Mouse (Mus musculus): ENCODE results near the gene 4930583I09Rik. TPM values are rescaled to one million over a fixed set of nuclear protein-coding genes. Genes with fewer than 3 reads are reported as not detected.

Gene 4930583I09Rik
- polyA plus RNA-seq, 1 experiment from 2014 or later, result not detected

DNA sequence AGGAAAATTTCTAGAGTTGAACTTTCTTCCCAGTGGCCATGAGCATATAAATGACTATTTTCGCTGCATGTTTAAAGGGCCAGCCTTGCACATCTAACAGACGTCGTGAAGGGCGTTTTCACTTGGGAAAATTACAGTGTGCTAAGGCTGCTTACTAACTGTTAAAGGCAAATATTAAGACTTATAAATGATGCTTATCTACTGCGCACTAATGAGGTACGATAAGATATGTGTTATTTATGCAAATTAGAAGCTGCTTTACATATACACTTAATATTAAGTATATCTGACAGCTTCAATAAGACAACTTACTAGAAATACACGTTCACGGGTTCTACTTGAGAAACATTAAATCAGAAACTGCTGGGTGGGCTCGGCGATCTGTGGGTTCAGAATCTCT is 481 bp upstream of the 4930583I09Rik start:
- H3K27me3 ChIP-seq (replicated peaks; ENCODE audit: control insufficient read depth, insufficient read depth, low read length), result no peaks in the 10 kb centered on the region
- H3K4me3 ChIP-seq (ENCODE audit: low read depth, low read length), result no peak overlapping the region
- no peaks in the 10 kb centered on the region for H3K36me3 ChIP-seq (ENCODE audit: control insufficient read depth, insufficient read depth, low read length)
- 70% methylated on average over 10 of the region's 10 CpGs for WGBS
- H3K9me3 ChIP-seq (replicated peaks; ENCODE audit: control insufficient read depth, low read length), result no peaks in the 10 kb centered on the region
- DNase-seq (ENCODE audit: low spot score) (no peak), ATAC-seq (peak; percentile 45)
- no peak overlapping the region for H3K4me2 ChIP-seq (ENCODE audit: low read length)
- H3K4me1 ChIP-seq (ENCODE audit: control insufficient read depth, insufficient read depth, low read length), result peaks cover 2% of the 10 kb centered on the region; the same call in 1 of the 2 replicates
- no peak overlapping the region for H3K9ac ChIP-seq (ENCODE audit: low read length)
- no peak overlapping the region for H3K27ac ChIP-seq (ENCODE audit: low read depth, low read length)

DNA sequence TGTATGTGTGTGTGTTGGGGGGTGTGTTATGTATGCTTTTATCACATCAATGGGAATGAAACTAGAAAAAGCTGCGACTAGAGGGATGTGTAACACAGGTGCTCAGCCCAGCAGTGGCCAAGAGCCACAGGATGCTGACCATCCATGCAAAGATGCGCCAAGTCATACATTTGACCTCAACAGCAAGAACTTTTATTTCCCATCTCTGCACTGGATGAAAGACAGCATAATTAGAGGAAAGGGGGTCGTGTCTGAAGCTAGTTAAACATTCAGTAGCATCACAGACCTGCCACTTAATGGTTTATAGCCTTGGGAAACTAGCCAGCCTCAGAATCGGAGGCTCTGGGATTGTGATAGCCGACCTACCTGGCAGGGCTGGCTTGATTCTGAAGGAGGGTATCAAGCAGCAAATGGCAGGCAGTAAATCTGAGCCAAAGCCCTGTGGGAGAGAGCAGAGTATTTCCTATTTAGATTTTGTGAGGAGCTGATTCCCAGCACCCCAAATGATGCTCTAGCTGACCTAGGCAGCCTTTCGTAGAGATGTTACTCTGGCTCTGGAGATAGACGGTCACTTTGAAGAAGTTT is 1.9 kb downstream of the 4930583I09Rik start:
- Histone ChIP-seq H3K36me3 (ENCODE audit: control insufficient read depth, insufficient read depth, low read length) (no peaks in the 10 kb centered on the region), H3K4me1 (ENCODE audit: control insufficient read depth, insufficient read depth, low read length) (peaks cover 2% of the 10 kb centered on the region; the same call in 1 of the 2 replicates), H3K27me3 (replicated peaks; ENCODE audit: control insufficient read depth, insufficient read depth, low read length) (no peaks in the 10 kb centered on the region), H3K4me2 (ENCODE audit: low read length) (no peak overlapping the region), H3K27ac (ENCODE audit: low read depth, low read length) (no peak overlapping the region), H3K4me3 (ENCODE audit: low read depth, low read length) (no peak overlapping the region), H3K9ac (ENCODE audit: low read length) (no peak overlapping the region), H3K9me3 (replicated peaks; ENCODE audit: control insufficient read depth, low read length) (no peaks in the 10 kb centered on the region)
- DNase-seq (ENCODE audit: low spot score) (no peak), ATAC-seq (no peak)
- 81% methylated on average over 7 of the region's 7 CpGs for whole genome bisulfite sequencing

DNA sequence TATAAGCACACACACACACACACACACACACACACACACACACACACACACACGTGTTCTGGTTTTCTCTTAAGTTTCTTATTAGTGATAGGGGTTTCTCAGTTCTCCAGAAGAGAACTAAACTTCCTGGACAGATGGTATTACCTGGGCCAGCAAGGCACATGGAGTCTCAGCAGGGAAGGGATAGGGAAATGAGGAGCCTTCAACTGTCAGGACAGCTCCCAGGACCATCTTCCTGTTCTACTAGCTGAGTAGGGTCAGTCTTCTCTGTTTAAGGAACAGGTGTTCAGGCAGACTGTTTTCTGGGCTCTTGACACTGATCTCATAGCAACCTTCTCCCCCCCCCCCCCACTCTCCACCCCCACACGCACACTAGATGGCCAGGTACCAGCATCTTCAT is 2.8 kb downstream of the 4930583I09Rik start:
- ATAC-seq (no peak), DNase-seq (ENCODE audit: low spot score) (no peak)
- Histone ChIP-seq H3K4me3 (ENCODE audit: low read depth, low read length) (no peak overlapping the region), H3K36me3 (ENCODE audit: control insufficient read depth, insufficient read depth, low read length) (no peaks in the 10 kb centered on the region), H3K9ac (ENCODE audit: low read length) (no peak overlapping the region), H3K4me1 (ENCODE audit: control insufficient read depth, insufficient read depth, low read length) (peaks cover 2% of the 10 kb centered on the region; the same call in 1 of the 2 replicates), H3K27ac (ENCODE audit: low read depth, low read length) (no peak overlapping the region), H3K9me3 (replicated peaks; ENCODE audit: control insufficient read depth, low read length) (no peaks in the 10 kb centered on the region), H3K4me2 (ENCODE audit: low read length) (no peak overlapping the region), H3K27me3 (replicated peaks; ENCODE audit: control insufficient read depth, insufficient read depth, low read length) (no peaks in the 10 kb centered on the region)
- WGBS, result 80% methylated on average over 2 of the region's 2 CpGs

DNA sequence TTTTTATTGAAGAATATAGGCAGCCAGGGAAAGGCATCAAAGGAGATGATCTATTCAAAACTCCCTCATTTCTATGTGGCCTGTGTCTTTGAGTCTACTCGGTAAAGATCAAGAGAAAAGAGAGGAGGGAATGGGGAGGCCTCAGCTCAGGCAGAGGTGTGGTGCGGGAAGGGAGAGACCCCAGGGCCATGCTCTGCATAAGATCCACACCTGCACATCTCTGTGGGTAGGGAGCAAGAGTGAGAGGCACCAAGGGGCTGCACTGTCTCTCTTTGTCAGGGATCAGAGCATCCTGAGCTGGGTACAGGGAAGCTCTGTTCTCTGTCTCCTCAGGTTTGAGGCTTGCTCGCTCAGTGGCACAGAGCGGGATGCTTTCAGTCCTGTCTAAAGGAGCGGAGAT is 8.4 kb downstream of the 4930583I09Rik start:
- Histone ChIP-seq H3K9me3 (replicated peaks; ENCODE audit: control insufficient read depth, low read length) (no peaks in the 10 kb centered on the region), H3K4me2 (ENCODE audit: low read length) (no peak overlapping the region), H3K9ac (ENCODE audit: low read length) (no peak overlapping the region), H3K36me3 (ENCODE audit: control insufficient read depth, insufficient read depth, low read length) (no peaks in the 10 kb centered on the region), H3K4me3 (ENCODE audit: low read depth, low read length) (no peak overlapping the region), H3K4me1 (ENCODE audit: control insufficient read depth, insufficient read depth, low read length) (no peaks in the 10 kb centered on the region), H3K27me3 (replicated peaks; ENCODE audit: control insufficient read depth, insufficient read depth, low read length) (no peaks in the 10 kb centered on the region), H3K27ac (ENCODE audit: low read depth, low read length) (no peak overlapping the region)
- 87% methylated on average over 5 of the region's 5 CpGs for WGBS
- DNase-seq (ENCODE audit: low spot score) (no peak), ATAC-seq (no peak)

DNA sequence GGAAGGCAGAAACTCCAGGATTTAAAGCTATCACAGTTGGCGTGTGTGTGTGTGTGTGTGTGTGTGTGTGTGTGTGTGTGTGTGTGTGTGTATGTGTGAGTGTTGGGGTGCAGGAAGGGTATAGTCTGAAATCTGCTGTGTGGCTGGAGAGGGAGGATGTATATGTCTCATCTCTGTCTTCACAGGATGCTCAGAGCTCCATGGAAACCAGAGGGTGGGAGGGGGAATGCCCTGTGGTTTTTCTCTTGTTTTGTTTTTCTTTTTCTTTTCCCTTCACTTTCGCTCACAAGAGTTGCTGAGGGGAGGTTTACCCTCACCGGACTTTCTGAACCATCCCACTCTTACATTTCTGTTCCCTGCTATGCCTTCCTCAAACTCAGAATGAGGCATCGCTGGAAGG is 9.0 kb downstream of the 4930583I09Rik start:
- DNase-seq (ENCODE audit: low spot score) (no peak), ATAC-seq (no peak)
- Histone ChIP-seq H3K27me3 (replicated peaks; ENCODE audit: control insufficient read depth, insufficient read depth, low read length) (no peaks in the 10 kb centered on the region), H3K9ac (ENCODE audit: low read length) (no peak overlapping the region), H3K4me2 (ENCODE audit: low read length) (no peak overlapping the region), H3K4me3 (ENCODE audit: low read depth, low read length) (no peak overlapping the region), H3K9me3 (replicated peaks; ENCODE audit: control insufficient read depth, low read length) (no peaks in the 10 kb centered on the region), H3K4me1 (ENCODE audit: control insufficient read depth, insufficient read depth, low read length) (no peaks in the 10 kb centered on the region), H3K27ac (ENCODE audit: low read depth, low read length) (no peak overlapping the region), H3K36me3 (ENCODE audit: control insufficient read depth, insufficient read depth, low read length) (no peaks in the 10 kb centered on the region)
- 78% methylated on average over 4 of the region's 4 CpGs for WGBS

DNA sequence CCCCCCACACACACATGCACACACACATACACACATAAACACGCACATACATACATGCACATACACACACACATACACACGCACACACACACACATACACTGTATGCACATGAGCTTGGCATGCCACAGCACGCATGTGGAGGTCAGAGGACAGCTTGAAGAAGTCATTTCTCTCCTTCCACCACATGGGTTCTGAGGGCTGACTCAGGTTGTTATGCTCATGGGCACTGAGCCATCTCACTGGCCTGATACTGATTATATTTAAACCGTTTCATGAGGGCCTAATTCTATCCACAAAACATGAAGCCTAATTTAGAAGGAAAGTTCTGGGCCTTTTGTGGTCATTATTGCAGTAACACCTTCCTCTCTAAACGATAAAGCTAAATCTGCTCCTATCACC is 13.3 kb downstream of the 4930583I09Rik start:
- Histone ChIP-seq H3K27me3 (replicated peaks; ENCODE audit: control insufficient read depth, insufficient read depth, low read length) (no peaks in the 10 kb centered on the region), H3K36me3 (ENCODE audit: control insufficient read depth, insufficient read depth, low read length) (no peaks in the 10 kb centered on the region), H3K9me3 (replicated peaks; ENCODE audit: control insufficient read depth, low read length) (no peaks in the 10 kb centered on the region), H3K4me3 (ENCODE audit: low read depth, low read length) (no peak overlapping the region), H3K4me2 (ENCODE audit: low read length) (no peak overlapping the region), H3K9ac (ENCODE audit: low read length) (no peak overlapping the region), H3K4me1 (ENCODE audit: control insufficient read depth, insufficient read depth, low read length) (no peaks in the 10 kb centered on the region), H3K27ac (ENCODE audit: low read depth, low read length) (no peak overlapping the region)
- ATAC-seq (no peak), DNase-seq (ENCODE audit: low spot score) (no peak)
- 87% methylated on average over 5 of the region's 5 CpGs for WGBS

DNA sequence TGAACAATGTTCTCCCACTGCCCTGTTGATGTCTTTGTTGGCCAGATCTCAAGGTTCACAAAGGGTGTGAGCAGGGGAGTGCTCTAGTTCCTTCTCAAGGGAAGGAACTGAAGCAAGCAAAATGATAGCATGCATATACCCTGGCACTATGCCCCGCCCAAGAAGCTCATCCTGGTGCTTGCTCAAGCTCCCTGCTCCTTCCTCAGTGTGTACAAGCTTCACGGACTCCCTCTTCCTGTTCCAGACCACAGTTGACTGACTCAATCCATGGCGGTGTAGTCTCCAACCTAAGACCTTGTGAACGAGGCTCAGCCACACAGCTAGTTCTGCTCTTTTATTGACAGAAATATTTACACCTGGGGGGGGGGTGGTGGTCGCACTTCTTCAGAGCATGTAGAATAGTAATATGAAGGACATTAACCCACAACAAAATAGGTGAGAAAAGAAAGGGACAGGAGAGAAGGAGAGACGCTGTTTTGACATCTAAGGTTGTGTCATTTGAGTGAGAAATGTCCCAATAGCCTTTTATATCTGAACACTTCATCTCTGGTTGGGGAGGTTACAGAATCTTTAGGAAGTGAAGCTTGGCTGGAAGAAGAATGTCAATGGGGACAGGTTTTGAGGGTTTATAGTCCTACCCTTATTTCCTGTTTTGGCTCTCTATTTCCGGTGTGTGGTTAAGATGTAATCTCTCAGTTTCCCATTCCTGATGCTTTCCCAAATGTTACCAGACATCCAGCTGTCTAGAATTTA is 14.9 kb downstream of the 4930583I09Rik start:
- H3K4me1 ChIP-seq (ENCODE audit: control insufficient read depth, insufficient read depth, low read length), result no peaks in the 10 kb centered on the region
- H3K4me3 ChIP-seq (ENCODE audit: low read depth, low read length), result no peak overlapping the region
- no peaks in the 10 kb centered on the region for H3K27me3 ChIP-seq (replicated peaks; ENCODE audit: control insufficient read depth, insufficient read depth, low read length)
- WGBS, result 85% methylated on average over 7 of the region's 7 CpGs
- H3K27ac ChIP-seq (ENCODE audit: low read depth, low read length), result no peak overlapping the region
- DNase-seq (ENCODE audit: low spot score) (no peak), ATAC-seq (no peak)
- no peak overlapping the region for H3K4me2 ChIP-seq (ENCODE audit: low read length)
- no peak overlapping the region for H3K9ac ChIP-seq (ENCODE audit: low read length)
- no peaks in the 10 kb centered on the region for H3K9me3 ChIP-seq (replicated peaks; ENCODE audit: control insufficient read depth, low read length)
- H3K36me3 ChIP-seq (ENCODE audit: control insufficient read depth, insufficient read depth, low read length), result no peaks in the 10 kb centered on the region

DNA sequence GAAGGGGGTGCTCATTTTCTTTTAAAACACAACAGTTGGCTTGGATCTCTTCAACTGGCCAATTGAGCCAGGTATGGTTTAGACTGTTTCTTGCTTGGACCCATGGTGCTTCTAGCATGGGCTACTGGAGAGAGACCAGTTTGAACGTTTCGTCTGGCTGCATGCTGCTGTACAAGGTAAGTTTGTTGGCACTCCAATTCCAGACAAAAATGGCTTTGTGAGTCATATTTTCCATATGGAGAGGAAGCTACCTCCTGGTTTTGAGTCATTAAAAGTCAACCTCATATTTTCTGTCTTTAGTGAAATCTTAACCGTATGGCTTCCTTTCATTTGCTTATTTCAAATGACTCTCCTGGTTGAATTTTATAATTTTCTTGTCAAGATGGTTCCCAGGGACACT is 19.6 kb downstream of the 4930583I09Rik start:
- no peak overlapping the region for H3K4me2 ChIP-seq (ENCODE audit: low read length)
- H3K4me1 ChIP-seq (ENCODE audit: control insufficient read depth, insufficient read depth, low read length), result no peaks in the 10 kb centered on the region
- no peak overlapping the region for H3K27ac ChIP-seq (ENCODE audit: low read depth, low read length)
- DNase-seq (ENCODE audit: low spot score), result no peak
- H3K9ac ChIP-seq (ENCODE audit: low read length), result no peak overlapping the region
- H3K9me3 ChIP-seq (replicated peaks; ENCODE audit: control insufficient read depth, low read length), result no peaks in the 10 kb centered on the region
- H3K36me3 ChIP-seq (ENCODE audit: control insufficient read depth, insufficient read depth, low read length), result no peaks in the 10 kb centered on the region
- H3K4me3 ChIP-seq (ENCODE audit: low read depth, low read length), result no peak overlapping the region
- 96% methylated on average over 3 of the region's 3 CpGs for WGBS
- ATAC-seq, result no peak
- no peaks in the 10 kb centered on the region for H3K27me3 ChIP-seq (replicated peaks; ENCODE audit: control insufficient read depth, insufficient read depth, low read length)

DNA sequence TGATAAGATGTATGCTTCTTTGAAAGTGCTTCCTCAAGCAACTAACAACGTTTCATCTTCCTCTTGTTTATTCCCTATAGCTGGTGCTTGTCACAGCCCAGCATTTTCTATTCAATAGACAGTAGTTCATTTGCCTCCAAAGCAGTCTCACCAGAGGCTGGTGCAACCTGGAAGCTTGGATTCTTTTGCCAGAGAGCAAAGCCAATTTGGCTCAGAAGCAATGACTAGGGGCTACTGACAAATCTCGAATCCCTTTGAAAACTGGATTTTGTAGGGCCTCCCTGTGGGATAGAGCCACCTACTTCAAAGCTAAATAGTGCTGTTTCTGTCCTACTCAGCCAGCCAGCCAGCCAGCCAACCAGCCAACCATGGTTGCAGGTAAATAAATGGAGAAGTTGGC is 20.1 kb downstream of the 4930583I09Rik start:
- no peak for ATAC-seq
- no peaks in the 10 kb centered on the region for H3K4me1 ChIP-seq (ENCODE audit: control insufficient read depth, insufficient read depth, low read length)

More for the DNA sequence above, 20.1 kb downstream of the 4930583I09Rik start:
- no peak for DNase-seq (ENCODE audit: low spot score)
- WGBS, result 73% methylated on average over 2 of the region's 2 CpGs
- Histone ChIP-seq H3K4me2 (ENCODE audit: low read length) (no peak overlapping the region), H3K4me3 (ENCODE audit: low read depth, low read length) (no peak overlapping the region), H3K27me3 (replicated peaks; ENCODE audit: control insufficient read depth, insufficient read depth, low read length) (no peaks in the 10 kb centered on the region), H3K9me3 (replicated peaks; ENCODE audit: control insufficient read depth, low read length) (no peaks in the 10 kb centered on the region), H3K9ac (ENCODE audit: low read length) (no peak overlapping the region), H3K36me3 (ENCODE audit: control insufficient read depth, insufficient read depth, low read length) (no peaks in the 10 kb centered on the region), H3K27ac (ENCODE audit: low read depth, low read length) (no peak overlapping the region)

Data from forebrain, embryonic 14.5 days (tissue).